9 mouse cellular contexts compared by ENCODE assay signal in the genomic region with DNA sequence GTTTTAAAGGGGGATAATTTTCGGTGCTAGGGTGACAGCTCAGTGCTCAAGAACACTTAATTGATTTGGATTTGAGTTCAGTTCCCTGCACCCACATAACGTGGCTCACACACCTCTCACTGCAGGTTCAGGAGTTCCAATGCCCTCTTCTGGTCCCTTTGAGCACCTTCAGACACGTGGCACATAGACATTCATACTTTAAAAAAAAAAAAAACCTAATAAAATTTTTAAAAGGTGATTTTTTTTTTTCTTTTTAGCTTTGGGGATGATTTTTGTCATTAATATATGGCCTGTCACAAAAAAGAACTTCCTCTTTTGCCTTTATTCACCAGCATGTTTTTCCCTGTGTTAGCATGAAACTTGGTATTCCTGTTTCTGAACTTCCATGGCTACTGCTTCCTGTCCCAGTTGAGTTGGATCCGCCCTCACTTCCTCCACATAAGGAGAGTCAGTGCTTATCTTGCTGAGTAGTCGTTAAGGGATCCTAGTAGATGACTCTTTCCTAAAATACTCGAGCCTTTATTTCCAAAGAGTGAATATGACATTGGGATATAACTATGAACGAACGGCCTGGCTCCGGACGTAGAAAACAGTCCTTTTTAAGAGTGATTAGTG. TPM values are rescaled to one million over a fixed set of nuclear protein-coding genes. Genes with fewer than 3 reads are reported as not detected.
DNase-seq lines count a peak whose midpoint lies in the region; TF ChIP-seq lines count a peak whose summit lies in the region.
"Had no signal": no experiment of that assay in that cellular context is flagged by ENCODE, and none has a peak within 500 bp of the region (broad histone marks: within the 10 kb centered on the region; RNA-seq: fewer than 3 reads in every experiment).

No protein-coding gene starts in this region.

- intact Hi-C loops in heart, postnatal 10 days (cut with DNase I) = loop anchor here (2.0 to 5.0 kb wide), 3 partner anchors 15 to 87 kb away; no protein-coding TSS in a partner anchor

- TF ChIP-seq POLR2A in lung, adult 2 months (IDR thresholded peaks at IDR 0.05; ENCODE audit: borderline replicate concordance, extremely low read depth, low read depth, low read length) = no peak

- DNase-seq in adrenal gland, postnatal 14 days = peak; percentile 13
- no peak for DNase-seq in adrenal gland, adult 18-20 months (ENCODE audit: low spot score in 2 of 2)
- no peak for DNase-seq in lung, adult 2 months
- no peak for DNase-seq in lung, postnatal 14 days
- peak; percentile 24 to 32 for DNase-seq in heart, postnatal 10 days
- DNase-seq in skeletal muscle tissue, adult 2 months (ENCODE audit: low read depth, low spot score) = peak; percentile 25
- no peak for DNase-seq in left cerebral cortex, adult 8-10 months (ENCODE audit: low spot score in 2 of 2)
- DNase-seq in urinary bladder, postnatal 4 days (ENCODE audit: low spot score in 2 of 2) = no peak
- DNase-seq: kidney, adult 8-10 months had no signal

- H3K4me1 ChIP-seq in lung, adult 2 months (ENCODE audit: control insufficient read depth, insufficient read depth, low read length) = peaks cover 11% of the 10 kb centered on the region; the same call in 1 of the 2 replicates

- no peak overlapping the region for H3K4me3 ChIP-seq in lung, adult 2 months (replicated peaks; ENCODE audit: extremely low read depth, low read depth, low read length)

- 61% methylated on average over 10 of the region's 10 CpGs for WGBS in lung, adult 2 months

- TF ChIP-seq CTCF in lung, adult 2 months (IDR thresholded peaks at IDR 0.05; ENCODE audit: insufficient read depth, low read length) = 0 out of 2 replicates have a peak, but pooled peaks have one; percentile 2

RNA-seq across cellular contexts. Expression of gene Snx3, which starts 2.4 kb away (rescaled TPM):
- total RNA-seq in adrenal gland, postnatal 14 days (2021) = 197 and 210 TPM in 2 replicates
- total RNA-seq in adrenal gland, adult 18-20 months (2021) = 100 to 1,000 TPM; 254 to 276 TPM
- polyA plus RNA-seq in lung, adult 2 months (2012; rRNA removed) = 236 and 380 TPM in 2 replicates
- total RNA-seq in heart, postnatal 10 days (2021) = 100 to 1,000 TPM; 205 to 214 TPM
- total RNA-seq in left cerebral cortex, adult 8-10 months (2022) = 100 to 1,000 TPM; 174 to 195 (median 178) TPM

RNA-seq across cellular contexts. Expression of gene Afg1l, which starts 25.8 kb away (rescaled TPM):
- total RNA-seq in adrenal gland, postnatal 14 days (2021) = 25.2 and 27.8 TPM in 2 replicates
- total RNA-seq in adrenal gland, adult 18-20 months (2021) = 10 to 100 TPM; 21.7 to 28.4 TPM
- polyA plus RNA-seq in lung, adult 2 months (2012; rRNA removed) = 5.0 and 7.7 TPM in 2 replicates
- total RNA-seq in heart, postnatal 10 days (2021) = 10 to 100 TPM; 25.4 to 26.6 TPM
- 10 to 100 TPM; 12.3 to 13.6 (median 12.4) TPM for total RNA-seq in left cerebral cortex, adult 8-10 months (2022)

Comparison
In these comparisons a context has a peak if more than half of its experiments do, and no peak if none do; other contexts are left out.
1. DNase-seq: peak in adrenal gland, postnatal 14 days (single experiment), heart, postnatal 10 days (2 of 2) and skeletal muscle tissue, adult 2 months (single experiment); none in adrenal gland, adult 18-20 months (0 of 2), lung, adult 2 months (single experiment), lung, postnatal 14 days (single experiment), left cerebral cortex, adult 8-10 months (0 of 2) and urinary bladder, postnatal 4 days (0 of 2).